Mouse (Mus musculus) thymus, adult 18-20 months (tissue): Measurements from ENCODE around the gene Mgst3.

Source experiments
- DNase-seq, 2 experiments: peaks; one replicate each; pipeline ENCODE4 v3.0.0; 2022; ENCODE audit warnings: mixed read lengths in 2 of 2

The Mgst3 gene

GRCm38 (mm10) chr1:167393683-167394492 lies at the start of gene Mgst3:
Gene Mgst3, minus strand, starts transcription at chr1:167393841.
- peak; percentile 87 to 89 for DNase-seq

- no peak for DNase-seq
Measured at GRCm38 (mm10) chr1:167438231-167438885, 44.7 kb upstream of the Mgst3 start.

- no peak for DNase-seq
Measured at GRCm38 (mm10) chr1:167437091-167437490, 43.5 kb upstream of the Mgst3 start.

- no peak for DNase-seq
Measured at GRCm38 (mm10) chr1:167436186-167436975, 42.7 kb upstream of the Mgst3 start.

- no peak for DNase-seq
Measured at GRCm38 (mm10) chr1:167434931-167435330, 41.3 kb upstream of the Mgst3 start.

GRCm38 (mm10) chr1:167430976-167431676 lies 37.5 kb upstream of the Mgst3 start:
- no peak for DNase-seq

GRCm38 (mm10) chr1:167426681-167427080 lies 33.0 kb upstream of the Mgst3 start:
- DNase-seq = no peak

GRCm38 (mm10) chr1:167425572-167425971 lies 31.9 kb upstream of the Mgst3 start:
- DNase-seq = no peak

GRCm38 (mm10) chr1:167422501-167423240 lies 29.0 kb upstream of the Mgst3 start:
- DNase-seq = no peak

GRCm38 (mm10) chr1:167414846-167415245 lies 21.2 kb upstream of the Mgst3 start:
- DNase-seq = peak; percentile 16 to 32

- DNase-seq = no peak
Measured at GRCm38 (mm10) chr1:167411991-167412715, 18.5 kb upstream of the Mgst3 start.

- no peak for DNase-seq
Measured at GRCm38 (mm10) chr1:167409601-167410000, 16.0 kb upstream of the Mgst3 start.

GRCm38 (mm10) chr1:167405237-167405636 lies 11.6 kb upstream of the Mgst3 start:
- DNase-seq = no peak

- DNase-seq = no peak
Measured at GRCm38 (mm10) chr1:167393281-167393680, 360 bp downstream of the Mgst3 start.

GRCm38 (mm10) chr1:167392687-167393086 lies 954 bp downstream of the Mgst3 start:
- no peak for DNase-seq

GRCm38 (mm10) chr1:167392031-167392640 lies 1.5 kb downstream of the Mgst3 start:
- DNase-seq = no peak

- no peak for DNase-seq
Measured at GRCm38 (mm10) chr1:167391241-167391640, 2.4 kb downstream of the Mgst3 start.

- DNase-seq = no peak
Measured at GRCm38 (mm10) chr1:167390381-167390780, 3.3 kb downstream of the Mgst3 start.

- DNase-seq = no peak
Measured at GRCm38 (mm10) chr1:167389584-167389983, 4.1 kb downstream of the Mgst3 start.

- no peak for DNase-seq
Measured at GRCm38 (mm10) chr1:167388571-167388970, 5.1 kb downstream of the Mgst3 start.

- DNase-seq = no peak
Measured at GRCm38 (mm10) chr1:167387796-167388195, 5.8 kb downstream of the Mgst3 start.
